Mouse (Mus musculus): Measurements from ENCODE around the gene Dlg2. TPM values are rescaled to one million over a fixed set of nuclear protein-coding genes. Genes with fewer than 3 reads are reported as not detected.

The Dlg2 gene
- total and polyA plus RNA-seq, 3 experiments: 0.72 to 1.9 (median 1.7) TPM

DNA sequence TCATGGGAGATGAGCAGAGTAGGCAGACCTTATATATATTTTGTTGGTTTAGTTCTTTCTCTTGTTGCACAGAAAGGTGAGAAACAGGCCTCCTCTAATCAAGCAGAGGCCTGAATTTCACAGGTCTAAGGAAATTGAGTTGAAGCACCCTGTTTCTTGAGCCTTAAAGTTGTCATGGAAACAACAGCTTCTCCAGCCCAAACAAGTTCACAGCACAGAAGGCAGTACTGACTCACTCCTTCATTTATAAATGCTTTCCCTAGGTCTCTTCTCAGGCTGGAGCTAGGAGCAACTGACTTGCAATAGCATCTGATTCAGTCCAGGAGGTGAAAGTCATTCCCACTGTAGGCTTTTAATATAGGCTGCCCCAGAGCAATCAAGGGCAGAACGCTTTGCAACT lies 1890.6 kb downstream of the Dlg2 start:
- intact Hi-C loops (cut with DNase I): no loop called here
- WGBS: 91% methylated on average over 1 of the region's 1 CpGs
- no peaks in the 10 kb centered on the region for H3K79me2 ChIP-seq (replicated peaks; ENCODE audit: control insufficient read depth, insufficient read depth, low read length)
- H3K36me3 ChIP-seq (ENCODE audit: control insufficient read depth, insufficient read depth, low read length): no peaks in the 10 kb centered on the region
- no peaks in the 10 kb centered on the region for H3K27me3 ChIP-seq (ENCODE audit: control insufficient read depth, insufficient read depth, low read length)
- no peak for DNase-seq
- no peak overlapping the region for H3K4me3 ChIP-seq
- TF ChIP-seq POLR2A (IDR thresholded peaks at IDR 0.05; ENCODE audit: insufficient read depth, low read depth, low read length) (no peak), CTCF (IDR thresholded peaks at IDR 0.05) (no peak), EP300 (IDR thresholded peaks at IDR 0.05; ENCODE audit: insufficient read depth, low read depth, low read length) (no peak)
- H3K4me1 ChIP-seq (ENCODE audit: control insufficient read depth, insufficient read depth, low read length): no peaks in the 10 kb centered on the region
- no peak overlapping the region for H3K9ac ChIP-seq (ENCODE audit: low read depth, low read length)
- H3K27ac ChIP-seq: no peak overlapping the region

GRCm38 (mm10) chr7:92370521-92370920 lies 1894.0 kb downstream of the Dlg2 start:
- H3K79me2 ChIP-seq (replicated peaks; ENCODE audit: control insufficient read depth, insufficient read depth, low read length): no peaks in the 10 kb centered on the region
- H3K27me3 ChIP-seq (ENCODE audit: control insufficient read depth, insufficient read depth, low read length): no peaks in the 10 kb centered on the region
- H3K4me1 ChIP-seq (ENCODE audit: control insufficient read depth, insufficient read depth, low read length): no peaks in the 10 kb centered on the region
- intact Hi-C loops (cut with DNase I): no loop called here
- no peak overlapping the region for H3K27ac ChIP-seq
- no peak overlapping the region for H3K9ac ChIP-seq (ENCODE audit: low read depth, low read length)
- DNase-seq: no peak
- no peak for TF ChIP-seq EP300 (IDR thresholded peaks at IDR 0.05; ENCODE audit: insufficient read depth, low read depth, low read length)
- TF ChIP-seq CTCF (IDR thresholded peaks at IDR 0.05): no peak
- TF ChIP-seq POLR2A (IDR thresholded peaks at IDR 0.05; ENCODE audit: insufficient read depth, low read depth, low read length): no peak
- H3K36me3 ChIP-seq (ENCODE audit: control insufficient read depth, insufficient read depth, low read length): no peaks in the 10 kb centered on the region
- no peak overlapping the region for H3K4me3 ChIP-seq

- intact Hi-C loops (cut with DNase I): no loop called here
- H3K27ac ChIP-seq: no peak overlapping the region
- no peaks in the 10 kb centered on the region for H3K4me1 ChIP-seq (ENCODE audit: control insufficient read depth, insufficient read depth, low read length)
- H3K9ac ChIP-seq (ENCODE audit: low read depth, low read length): no peak overlapping the region
- no peak overlapping the region for H3K4me3 ChIP-seq
- no peaks in the 10 kb centered on the region for H3K36me3 ChIP-seq (ENCODE audit: control insufficient read depth, insufficient read depth, low read length)
- H3K27me3 ChIP-seq (ENCODE audit: control insufficient read depth, insufficient read depth, low read length): no peaks in the 10 kb centered on the region
- no peak for DNase-seq
- H3K79me2 ChIP-seq (replicated peaks; ENCODE audit: control insufficient read depth, insufficient read depth, low read length): no peaks in the 10 kb centered on the region
- 56% methylated on average over 4 of the region's 4 CpGs for WGBS
- no peak for TF ChIP-seq POLR2A (IDR thresholded peaks at IDR 0.05; ENCODE audit: insufficient read depth, low read depth, low read length)
Observed at GRCm38 (mm10) chr7:92371638-92372037, 1895.2 kb downstream of the Dlg2 start.

- Histone ChIP-seq H3K36me3 (ENCODE audit: control insufficient read depth, insufficient read depth, low read length) (no peaks in the 10 kb centered on the region), H3K79me2 (replicated peaks; ENCODE audit: control insufficient read depth, insufficient read depth, low read length) (no peaks in the 10 kb centered on the region), H3K4me3 (no peak overlapping the region), H3K9ac (ENCODE audit: low read depth, low read length) (no peak overlapping the region), H3K27me3 (ENCODE audit: control insufficient read depth, insufficient read depth, low read length) (no peaks in the 10 kb centered on the region), H3K27ac (no peak overlapping the region), H3K4me1 (ENCODE audit: control insufficient read depth, insufficient read depth, low read length) (no peaks in the 10 kb centered on the region)
- TF ChIP-seq EP300 (IDR thresholded peaks at IDR 0.05; ENCODE audit: insufficient read depth, low read depth, low read length) (no peak), CTCF (IDR thresholded peaks at IDR 0.05) (no peak), POLR2A (IDR thresholded peaks at IDR 0.05; ENCODE audit: insufficient read depth, low read depth, low read length) (no peak)
- DNase-seq: no peak
- 88% methylated on average over 5 of the region's 5 CpGs for WGBS
- intact Hi-C loops (cut with DNase I): no loop called here
Observed at GRCm38 (mm10) chr7:92373863-92374357, 1897.4 kb downstream of the Dlg2 start.

GRCm38 (mm10) chr7:92383913-92384484 lies 1907.5 kb downstream of the Dlg2 start:
- Histone ChIP-seq H3K27ac (no peak overlapping the region), H3K36me3 (ENCODE audit: control insufficient read depth, insufficient read depth, low read length) (no peaks in the 10 kb centered on the region), H3K4me1 (ENCODE audit: control insufficient read depth, insufficient read depth, low read length) (no peaks in the 10 kb centered on the region), H3K27me3 (ENCODE audit: control insufficient read depth, insufficient read depth, low read length) (no peaks in the 10 kb centered on the region), H3K79me2 (replicated peaks; ENCODE audit: control insufficient read depth, insufficient read depth, low read length) (no peaks in the 10 kb centered on the region), H3K9ac (ENCODE audit: low read depth, low read length) (no peak overlapping the region), H3K4me3 (no peak overlapping the region)
- no peak for TF ChIP-seq EP300 (IDR thresholded peaks at IDR 0.05; ENCODE audit: insufficient read depth, low read depth, low read length)
- TF ChIP-seq POLR2A (IDR thresholded peaks at IDR 0.05; ENCODE audit: insufficient read depth, low read depth, low read length): no peak
- TF ChIP-seq CTCF (IDR thresholded peaks at IDR 0.05): no peak
- no peak for DNase-seq
- WGBS: 71% methylated on average over 5 of the region's 5 CpGs
- intact Hi-C loops (cut with DNase I): no loop called here

DNA sequence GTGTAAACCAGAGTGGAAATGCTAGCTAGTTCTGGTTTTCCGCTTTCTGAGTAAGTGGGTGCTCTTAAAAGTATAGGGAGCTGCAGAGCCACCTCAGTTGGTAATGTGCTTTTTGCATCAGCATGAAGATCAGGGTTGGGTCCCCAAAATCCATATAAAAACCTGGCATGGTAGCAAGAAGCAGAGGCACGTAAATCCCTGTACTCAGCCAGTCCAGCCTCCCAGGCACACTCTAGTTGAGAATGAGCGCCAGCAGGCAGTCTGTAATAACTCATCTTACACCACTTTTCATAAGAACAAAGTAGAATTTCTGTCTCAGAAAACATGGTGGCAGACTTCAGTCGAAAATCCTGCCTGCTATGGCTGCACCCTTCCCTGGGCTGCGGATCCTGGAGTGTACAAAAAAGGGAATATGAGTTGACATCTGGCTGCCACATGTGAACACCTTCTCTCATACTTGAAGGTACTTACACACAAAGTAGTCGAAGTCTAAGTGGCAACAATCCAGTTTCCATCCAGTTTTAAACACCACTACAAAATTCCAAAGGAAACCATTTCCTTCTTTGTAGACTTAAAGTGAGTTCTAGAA lies 1915.7 kb downstream of the Dlg2 start:
- Histone ChIP-seq H3K36me3 (ENCODE audit: control insufficient read depth, insufficient read depth, low read length) (no peaks in the 10 kb centered on the region), H3K4me3 (no peak overlapping the region), H3K9ac (ENCODE audit: low read depth, low read length) (no peak overlapping the region), H3K79me2 (replicated peaks; ENCODE audit: control insufficient read depth, insufficient read depth, low read length) (no peaks in the 10 kb centered on the region), H3K27me3 (ENCODE audit: control insufficient read depth, insufficient read depth, low read length) (no peaks in the 10 kb centered on the region), H3K27ac (no peak overlapping the region), H3K4me1 (ENCODE audit: control insufficient read depth, insufficient read depth, low read length) (no peaks in the 10 kb centered on the region; the same call in 1 of the 2 replicates)
- DNase-seq: no peak
- intact Hi-C loops (cut with DNase I): no loop called here
- TF ChIP-seq POLR2A (IDR thresholded peaks at IDR 0.05; ENCODE audit: insufficient read depth, low read depth, low read length) (no peak), EP300 (IDR thresholded peaks at IDR 0.05; ENCODE audit: insufficient read depth, low read depth, low read length) (no peak), CTCF (IDR thresholded peaks at IDR 0.05) (no peak)
- 81% methylated on average over 6 of the region's 6 CpGs for WGBS
